Mouse (Mus musculus) adrenal gland, postnatal 10 days (tissue): ENCODE data around the gene Wasf2. TPM values are rescaled to one million over a fixed set of nuclear protein-coding genes. Genes with fewer than 3 reads are reported as not detected.
A peak's percentile ranks its signal among the peaks of the same experiment; 100 is the strongest.
"Not testable (repeated sequence)": the region's sequence is repeated elsewhere in the genome, so short reads cannot be mapped to it uniquely, and the experiment has no call there.

Experiments
- DNase-seq: peaks from one replicate; pipeline ENCODE4 v3.0.0; 2021; ENCODE audit warnings: mixed read lengths
- long read RNA-seq, 2 experiments: library from polyadenylated mRNA; stranded (forward); transcript quantifications; one replicate each; pipeline ENCODE4 v2.0.0; 2021
- total RNA-seq, 2 experiments: library from RNA; stranded (reverse); gene quantifications; 2 replicates each; pipeline ENCODE4 v1.2.3; 2021

Wasf2 gene
- 100 to 1,000 TPM; 122 to 123 TPM for total RNA-seq
- long read RNA-seq, experiment 1, full-length matches to known transcripts = 1 of 43 reads
- long read RNA-seq, experiment 1, partial matches to known transcripts = 18 of 43 reads
- long read RNA-seq, experiment 1, other reads (novel, unspliced or antisense) = 24 of 43 reads
- long read RNA-seq, experiment 2, full-length matches to known transcripts = 2 of 12 reads
- long read RNA-seq, experiment 2, partial matches to known transcripts = 2 of 12 reads
- long read RNA-seq, experiment 2, other reads (novel, unspliced or antisense) = 8 of 12 reads

DNA sequence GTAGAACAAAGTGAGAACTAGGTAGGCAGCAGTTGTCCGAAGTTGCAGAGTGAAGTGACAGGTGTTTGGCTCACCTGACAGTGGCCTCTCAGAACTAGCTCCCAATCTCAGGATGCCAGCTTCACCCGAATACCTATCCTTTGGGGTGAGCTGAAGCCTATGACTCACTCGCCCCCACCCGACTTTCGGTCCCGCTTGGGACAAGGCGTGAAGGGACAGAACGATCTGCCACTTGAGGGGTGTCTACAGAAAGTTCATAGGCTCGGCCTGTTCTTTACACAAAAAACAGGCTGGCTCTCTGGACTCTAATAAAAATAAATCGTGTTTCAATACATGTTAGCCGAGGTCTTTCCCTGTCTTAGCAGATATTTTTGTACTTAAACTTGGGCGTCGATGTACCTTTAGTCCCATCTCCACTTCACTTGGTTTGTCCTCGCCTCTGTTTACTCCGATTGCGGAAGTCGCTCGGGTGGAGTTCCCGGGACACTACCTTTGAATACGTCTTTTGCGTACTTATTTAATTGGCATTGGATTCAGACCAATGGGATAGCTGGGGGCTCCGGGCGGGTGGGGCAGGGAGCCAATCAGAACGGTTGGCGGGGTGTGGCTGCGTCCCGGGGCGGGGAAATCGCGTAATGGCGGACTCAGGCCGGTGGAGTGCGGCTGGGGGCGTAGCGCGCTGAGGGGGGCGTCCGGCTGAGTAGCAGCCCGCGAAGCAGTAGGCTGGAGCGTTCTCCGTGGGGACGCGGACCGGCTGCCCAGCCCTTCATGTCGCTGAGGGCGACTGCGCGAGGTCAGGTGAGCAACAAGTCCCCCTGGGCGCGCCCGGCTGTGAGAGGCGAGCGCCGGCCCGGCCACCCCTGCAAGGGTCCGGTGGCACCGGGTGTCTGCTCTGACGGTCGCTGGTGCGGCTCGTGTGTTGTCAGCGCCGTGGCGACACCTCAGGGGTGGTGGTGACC is at the start of gene Wasf2:
Gene Wasf2 (plus strand): TSS at position 575 of the 959 bp plus-strand sequence.
- DNase-seq = peak; percentile 95

GRCm38 (mm10) chr4:133080862-133081261 is 49.4 kb upstream of the Wasf2 start:
- no peak for DNase-seq

GRCm38 (mm10) chr4:133082216-133082773 is 48.0 kb upstream of the Wasf2 start:
- peak; percentile 76 for DNase-seq

DNA sequence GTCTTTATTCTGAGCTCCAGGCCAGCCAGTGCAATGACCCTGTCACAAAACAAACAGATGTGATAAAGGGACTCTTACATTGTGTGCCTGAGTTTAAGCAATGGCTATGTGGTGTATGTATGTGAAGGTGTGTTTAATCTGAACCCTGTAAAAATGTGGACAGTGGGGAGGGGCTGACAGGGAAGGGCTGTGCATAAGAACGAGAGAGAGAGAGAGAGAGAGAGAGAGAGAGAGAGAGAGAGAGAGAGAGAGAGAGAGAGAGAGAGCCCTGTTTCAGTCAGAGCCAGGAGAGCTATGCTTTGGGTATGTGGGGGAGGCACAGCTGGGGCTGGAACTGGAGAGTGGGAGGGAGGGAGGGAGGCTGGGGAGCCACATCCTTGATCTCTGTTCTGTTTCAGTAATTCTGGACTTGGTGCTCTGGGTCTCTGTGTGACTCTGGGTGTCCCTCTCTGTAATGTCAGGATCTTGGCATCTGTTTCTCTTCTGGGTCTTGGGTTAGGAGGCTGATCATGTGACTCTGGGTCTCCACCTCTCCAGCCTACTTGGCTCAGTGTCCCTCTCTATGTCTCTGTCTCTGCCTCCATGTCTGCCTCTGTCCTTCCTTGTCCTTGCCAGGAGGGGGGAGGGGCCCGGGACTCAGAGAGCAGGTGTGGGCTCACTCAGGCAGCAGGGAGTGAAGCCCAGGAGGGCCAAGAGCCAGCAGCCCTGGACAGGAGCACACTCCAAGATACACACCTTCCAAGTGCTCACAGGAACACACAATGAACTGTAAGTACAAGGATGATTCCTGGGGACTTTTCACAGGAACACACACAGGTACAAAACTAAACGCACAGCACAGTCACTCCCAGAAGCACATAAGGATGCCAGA is 46.1 kb upstream of the Wasf2 start:
- DNase-seq = peak; percentile 78

DNA sequence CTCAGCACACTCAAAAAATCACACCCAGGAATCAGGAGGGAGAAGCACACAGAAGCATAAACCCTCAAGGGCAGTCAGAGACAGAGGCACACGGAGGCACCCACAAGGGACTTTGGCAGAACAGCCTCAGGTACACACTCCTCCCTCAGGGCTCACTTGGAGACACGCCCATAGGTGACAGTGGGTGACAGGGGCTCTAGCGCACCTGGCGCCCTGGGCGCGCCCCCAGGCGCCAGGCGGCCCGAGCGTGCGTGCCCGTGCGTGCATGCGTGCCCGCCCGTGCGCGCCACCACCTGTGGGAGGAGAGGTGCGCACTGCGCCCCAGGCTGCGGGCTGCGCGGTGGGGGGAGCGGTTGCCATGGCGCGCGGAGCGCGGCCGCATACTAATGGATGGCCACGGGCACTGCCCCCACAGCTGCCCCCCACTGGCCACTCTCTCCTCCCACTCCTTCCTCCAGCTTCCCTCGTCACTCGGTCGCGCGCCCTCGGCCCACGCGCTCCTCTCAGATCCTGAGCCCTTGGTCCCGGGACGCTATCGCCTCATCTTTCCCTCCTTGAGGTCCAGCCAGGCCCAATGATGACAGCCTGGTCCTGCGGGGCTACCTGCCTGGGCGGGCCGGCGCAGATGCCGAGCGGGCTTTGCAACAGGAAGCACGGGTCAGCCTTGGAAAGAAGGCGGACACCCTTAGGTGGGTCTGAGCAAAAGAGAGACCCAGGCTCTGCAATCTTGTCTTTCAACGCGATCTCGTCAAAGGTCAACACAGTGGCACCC is 45.1 kb upstream of the Wasf2 start:
- peak; percentile 69 for DNase-seq

DNA sequence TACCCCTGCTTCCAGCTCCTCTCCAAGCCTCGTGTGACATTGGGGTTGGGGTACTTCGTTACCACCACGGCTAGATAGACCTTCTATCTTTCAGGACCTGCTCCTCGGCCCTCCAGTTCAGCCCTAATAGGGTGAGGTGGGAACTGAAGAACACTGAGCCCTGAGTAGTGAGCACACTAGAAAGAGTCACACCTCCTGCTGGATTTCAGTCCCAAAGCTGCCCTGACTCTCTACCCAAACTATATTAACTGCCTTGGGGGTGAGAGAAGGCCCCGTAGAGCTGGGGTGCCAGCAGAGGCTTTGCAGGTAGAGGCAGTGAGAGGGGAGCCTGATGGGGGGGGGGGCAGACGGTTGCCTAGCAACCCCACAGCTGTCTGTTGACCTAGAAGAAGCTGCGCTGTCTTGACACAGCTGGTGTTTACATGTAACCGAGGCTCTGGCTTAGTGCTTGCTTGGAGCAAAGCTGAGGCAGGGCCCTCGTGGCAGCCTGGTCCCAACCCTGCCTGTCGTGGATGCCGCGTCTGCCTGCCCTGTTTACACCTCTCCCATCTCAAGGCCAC is 44.4 kb upstream of the Wasf2 start:
- DNase-seq = no peak

DNA sequence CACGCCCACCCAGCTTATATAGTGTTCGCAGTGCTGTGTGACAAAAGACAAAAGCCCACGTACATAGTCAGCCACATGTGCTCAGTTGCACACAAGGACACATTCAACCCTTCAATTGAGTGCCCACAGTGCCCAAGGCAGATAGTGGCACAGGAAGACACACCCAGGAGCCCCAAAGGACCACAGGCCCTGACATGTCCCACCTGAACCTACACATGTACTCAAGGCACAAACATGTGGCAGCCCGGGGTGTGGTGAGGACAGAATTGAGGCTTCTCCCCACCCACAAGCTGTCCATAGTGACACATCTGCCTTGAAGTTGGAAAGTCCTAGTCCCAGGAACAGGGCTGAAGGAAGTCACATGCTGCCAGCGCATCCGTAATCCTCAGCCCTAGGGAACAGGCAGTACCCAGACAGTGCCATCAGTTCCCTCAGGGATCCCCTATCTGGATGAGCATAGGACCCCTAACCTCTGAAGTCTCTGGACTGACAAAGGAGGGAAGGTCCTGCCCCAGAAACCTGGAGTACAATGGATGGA is 43.1 kb upstream of the Wasf2 start:
- no peak for DNase-seq

DNA sequence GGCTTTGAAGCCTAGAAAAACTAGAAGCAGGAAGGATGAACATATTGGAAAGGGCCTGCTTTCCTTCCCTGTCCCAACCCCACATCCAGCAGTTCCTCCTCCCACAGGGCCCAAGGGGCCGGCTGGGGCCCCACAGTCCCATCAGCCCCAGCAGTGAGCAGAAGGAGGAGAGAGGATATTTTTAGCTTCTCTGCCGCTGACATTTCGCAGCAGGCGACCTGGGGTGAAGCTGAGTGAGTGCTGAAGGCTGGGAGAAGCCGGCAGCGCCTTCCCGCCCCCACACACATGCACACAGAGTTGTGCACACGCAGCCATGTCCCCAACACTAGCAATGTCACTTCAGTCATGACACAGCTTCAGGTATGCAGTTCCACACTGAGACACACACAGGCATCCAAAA is 42.5 kb upstream of the Wasf2 start:
- DNase-seq = peak; percentile 61

GRCm38 (mm10) chr4:133089319-133089718 is 41.0 kb upstream of the Wasf2 start:
- no peak for DNase-seq

- no peak for DNase-seq
These were observed 40.5 kb upstream of the Wasf2 start for GRCm38 (mm10) chr4:133089802-133090201.

GRCm38 (mm10) chr4:133090276-133090719 is 40.0 kb upstream of the Wasf2 start:
- DNase-seq = no peak

- DNase-seq = peak; percentile 58
These were observed 39.4 kb upstream of the Wasf2 start for GRCm38 (mm10) chr4:133090720-133091458.

- DNase-seq = no peak
These were observed 38.9 kb upstream of the Wasf2 start for GRCm38 (mm10) chr4:133091459-133091785.

DNA sequence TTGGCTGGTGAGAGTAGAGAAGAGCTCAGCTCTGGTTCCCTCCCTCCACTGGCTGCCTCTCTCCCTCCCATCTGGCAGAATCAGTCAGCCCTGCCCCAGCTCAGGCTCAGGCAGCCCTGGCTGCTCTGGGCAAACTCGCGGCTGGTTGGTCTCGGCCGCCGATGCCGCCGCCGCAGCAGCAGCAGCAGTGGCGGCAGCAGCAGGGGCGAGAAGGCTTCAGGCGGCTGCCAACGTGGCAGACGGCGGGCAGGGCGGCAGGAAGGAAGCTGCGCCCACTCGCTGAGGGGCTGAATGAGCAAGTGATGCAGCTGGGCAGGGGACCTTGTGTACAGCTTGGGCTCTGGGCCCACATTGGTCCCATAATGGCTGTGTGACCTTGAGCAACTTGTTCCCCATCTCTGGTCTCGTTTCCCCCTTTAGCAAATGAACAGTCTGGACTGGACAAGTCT is 37.8 kb upstream of the Wasf2 start:
- peak; percentile 62 for DNase-seq

GRCm38 (mm10) chr4:133093056-133093455 is 37.2 kb upstream of the Wasf2 start:
- DNase-seq = no peak

GRCm38 (mm10) chr4:133093481-133094033 is 36.7 kb upstream of the Wasf2 start:
- no peak for DNase-seq

- no peak for DNase-seq
These were observed 36.0 kb upstream of the Wasf2 start for GRCm38 (mm10) chr4:133094255-133094654.

DNA sequence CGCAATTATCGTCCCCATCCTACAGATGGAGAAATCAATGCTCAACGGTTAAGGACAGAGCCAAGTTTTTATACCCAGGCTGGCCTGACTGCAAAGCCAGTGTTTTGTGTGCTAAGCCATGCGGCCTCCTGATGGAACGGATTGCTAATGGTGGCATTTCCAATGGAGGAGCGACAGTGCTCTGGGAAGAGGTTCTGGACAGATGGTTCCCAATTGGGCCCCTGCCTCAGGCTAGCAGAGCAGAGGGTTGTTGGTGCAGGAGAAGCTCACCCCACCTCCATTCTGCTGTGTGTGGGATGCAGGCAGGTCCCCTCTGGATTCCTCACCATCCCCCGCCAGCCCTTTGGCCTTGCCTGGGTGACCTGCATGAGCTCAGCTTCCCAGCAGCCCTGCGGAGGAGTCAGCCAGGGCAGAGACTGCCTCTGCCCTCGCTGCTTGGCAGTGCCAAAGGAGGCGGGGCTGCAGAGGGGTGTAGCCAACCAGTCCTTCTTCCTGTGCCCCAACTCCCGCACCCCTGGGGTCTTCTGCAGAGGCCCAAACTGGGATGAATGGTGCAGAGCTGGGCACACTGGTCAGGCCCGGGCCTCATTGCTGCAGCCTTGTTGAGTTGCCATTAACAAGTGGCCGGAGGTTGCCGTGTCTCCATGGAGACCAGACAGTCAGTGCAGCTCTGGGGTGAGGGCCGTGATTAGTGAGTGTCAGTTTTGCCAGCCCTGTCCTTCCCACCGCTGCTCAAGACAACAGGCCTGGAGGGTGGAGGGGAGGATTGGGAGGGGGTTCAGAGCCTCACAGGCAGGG is 35.2 kb upstream of the Wasf2 start:
- peak; percentile 91 for DNase-seq

- not testable (repeated sequence) for DNase-seq
These were observed 34.6 kb upstream of the Wasf2 start for GRCm38 (mm10) chr4:133095734-133096065.
